Mouse (Mus musculus): ENCODE results near the gene Olfr984.

Gene Olfr984

GRCm38 (mm10) chr9:40114106-40114505 is at the start of gene Olfr984:
Olfr984 (minus strand) TSS chr9:40114206.
- WGBS = 89% methylated on average over 2 of the region's 2 CpGs

DNA sequence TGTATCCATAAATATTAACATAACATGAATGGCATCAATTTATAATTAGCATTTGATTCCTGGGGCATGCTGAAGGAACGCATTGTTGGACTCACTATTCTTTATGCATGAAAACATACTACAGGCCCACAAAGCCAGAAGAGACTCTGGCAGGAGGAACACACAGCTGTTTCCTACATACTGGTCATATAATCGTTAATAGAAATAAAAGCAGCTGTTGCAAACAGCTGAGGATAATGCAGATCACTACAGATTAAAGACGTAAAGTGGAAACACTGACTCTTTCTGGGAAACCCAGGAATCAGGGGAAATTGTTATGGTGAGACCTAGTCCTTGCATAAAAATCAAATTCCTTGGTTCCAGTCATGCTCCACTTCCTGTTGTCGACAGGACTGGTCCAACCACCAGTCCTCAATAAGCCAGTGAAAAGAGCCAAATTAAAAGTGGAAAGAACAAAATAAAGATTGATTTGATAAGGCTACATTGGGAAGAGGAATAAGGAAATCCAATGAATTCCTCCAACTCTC is 41.2 kb upstream of the Olfr984 start:
- 63% methylated on average over 4 of the region's 4 CpGs for WGBS

GRCm38 (mm10) chr9:40141544-40141943 is 27.5 kb upstream of the Olfr984 start:
- 54% methylated on average over 1 of the region's 1 CpGs for whole genome bisulfite sequencing

DNA sequence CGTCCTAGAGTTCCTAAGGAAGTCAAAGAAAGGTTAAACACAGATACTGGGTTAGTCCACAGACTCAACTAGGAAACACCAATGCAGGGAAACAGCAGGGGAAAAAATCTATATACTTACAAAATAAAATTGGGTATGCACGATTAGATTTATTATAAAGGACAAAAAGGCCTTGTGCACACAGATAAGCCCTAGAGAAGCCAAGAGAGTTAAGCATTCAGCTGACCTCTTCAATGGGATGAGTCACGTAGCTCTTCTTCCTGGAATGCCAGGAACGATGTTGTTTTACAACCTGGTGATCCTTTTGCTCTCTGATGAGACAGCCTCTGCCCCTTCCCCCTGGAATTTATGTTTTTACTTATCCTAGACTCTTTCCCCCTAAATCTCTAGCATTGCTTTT is 25.5 kb upstream of the Olfr984 start:
- 76% methylated on average over 4 of the region's 4 CpGs for WGBS

DNA sequence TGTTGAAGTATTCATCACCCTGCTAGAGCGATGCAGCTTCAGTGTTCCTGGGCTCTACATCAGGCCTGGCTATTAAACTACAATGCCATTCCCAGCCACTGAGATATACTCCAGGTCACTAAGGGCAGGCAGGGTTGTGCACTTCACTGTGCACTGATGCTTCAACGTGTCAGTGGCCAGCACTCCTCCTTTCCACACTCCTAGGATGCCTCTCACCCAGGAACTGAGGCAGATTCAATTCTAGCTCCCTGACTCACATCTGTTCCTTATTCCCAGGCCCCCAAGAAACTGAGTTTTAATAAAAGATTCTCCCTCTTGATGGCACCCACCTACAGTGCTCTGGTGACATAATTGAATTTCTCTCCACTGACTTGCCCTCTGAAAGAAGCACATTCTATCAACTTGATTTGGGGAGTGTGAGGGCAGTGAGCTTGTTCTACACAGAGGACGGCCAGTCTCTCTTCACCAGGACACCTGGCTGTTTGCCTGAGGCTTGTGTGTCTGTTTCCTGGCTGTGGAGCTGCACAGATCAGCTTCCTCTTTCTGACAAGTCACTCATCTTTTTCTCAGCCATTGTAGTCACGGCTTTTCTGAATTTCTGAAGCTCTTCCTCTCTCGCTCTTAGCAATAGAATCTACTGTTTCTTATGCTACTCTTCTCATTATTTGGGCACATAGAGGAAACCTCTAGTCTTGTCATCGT is 23.1 kb upstream of the Olfr984 start:
- WGBS = 85% methylated on average over 6 of the region's 6 CpGs

GRCm38 (mm10) chr9:40130556-40130955 is 16.6 kb upstream of the Olfr984 start:
- WGBS = 91% methylated on average over 1 of the region's 1 CpGs

GRCm38 (mm10) chr9:40130084-40130483 is 16.1 kb upstream of the Olfr984 start, which contains the start of gene Olfr985:
Olfr985 (minus strand) TSS chr9:40130184.
- WGBS = 90% methylated on average over 1 of the region's 1 CpGs

DNA sequence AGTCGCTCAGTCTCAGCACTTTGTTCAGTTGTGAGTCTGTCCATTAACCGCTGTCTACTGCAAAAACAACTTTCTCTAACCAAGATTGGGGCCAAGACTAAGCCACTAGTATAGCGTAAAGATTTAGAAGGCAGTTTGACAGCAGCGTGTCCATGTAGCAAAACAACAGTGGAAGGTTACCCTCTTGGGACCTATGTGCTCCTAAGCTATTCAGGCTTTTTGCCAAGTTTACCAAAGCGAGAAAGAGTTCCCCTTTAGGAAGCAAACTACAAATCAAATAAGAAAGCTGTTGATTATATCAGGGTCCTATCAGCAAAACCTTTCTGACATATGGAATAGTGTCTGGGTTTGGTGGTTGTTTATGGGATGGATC is 3.3 kb upstream of the Olfr984 start:
- 59% methylated on average over 5 of the region's 5 CpGs for WGBS

DNA sequence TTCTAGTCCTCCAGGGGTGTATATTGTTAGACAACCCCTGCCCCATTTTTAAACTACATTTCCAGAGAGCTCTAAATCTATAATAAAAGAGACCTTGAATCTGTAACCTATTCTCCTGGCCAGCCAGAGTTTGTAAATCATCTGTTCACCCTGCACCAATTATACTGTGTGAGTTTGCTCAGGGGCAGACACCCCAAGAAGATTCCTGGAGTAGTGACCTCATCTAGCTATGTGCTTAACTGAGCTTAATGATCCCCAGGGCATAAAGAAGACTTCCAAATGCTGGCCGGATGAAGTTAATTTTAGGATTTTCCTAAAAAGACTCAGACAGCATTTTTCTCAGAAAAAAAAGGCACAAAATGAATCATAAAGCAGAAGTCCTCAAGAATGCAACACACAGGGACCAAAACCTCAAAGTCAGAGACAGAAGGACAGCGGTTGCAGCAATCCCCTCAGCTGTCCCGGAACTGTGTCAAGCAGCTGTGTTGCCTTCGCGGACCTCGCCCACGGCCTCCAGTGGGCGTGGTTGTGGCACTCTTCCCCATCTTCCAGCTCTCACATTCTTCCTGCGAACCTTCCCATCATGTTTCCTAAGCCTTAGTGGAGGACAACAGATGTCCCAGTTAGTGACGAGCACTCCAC is 2.8 kb upstream of the Olfr984 start:
- 38% methylated on average over 10 of the region's 10 CpGs for WGBS

DNA sequence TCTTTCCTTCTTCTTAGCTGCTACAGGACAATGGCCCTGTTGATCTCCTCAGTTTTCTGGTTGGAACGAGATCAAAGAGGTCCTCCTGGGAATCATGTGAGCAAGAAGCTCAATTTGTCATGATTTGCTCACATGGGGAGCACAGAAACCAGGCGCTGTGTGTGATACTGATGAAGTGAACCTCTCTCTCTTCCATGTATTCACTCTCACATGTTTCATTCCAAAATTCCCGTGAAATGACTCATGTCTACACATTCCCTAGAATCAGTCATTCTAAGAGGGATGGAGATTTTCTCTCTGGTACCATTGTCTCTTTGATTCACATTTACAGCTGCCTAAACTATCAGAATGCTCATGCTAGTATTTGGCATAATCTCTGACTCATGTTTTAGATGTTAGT is 19.2 kb downstream of the Olfr984 start:
- 48% methylated on average over 3 of the region's 3 CpGs for WGBS

GRCm38 (mm10) chr9:40093495-40093894 is 20.5 kb downstream of the Olfr984 start, which contains the start of gene Olfr983:
Olfr983 (minus strand) TSS chr9:40093595.
- WGBS = 89% methylated on average over 2 of the region's 2 CpGs

- 61% methylated on average over 2 of the region's 2 CpGs for WGBS
Measured at GRCm38 (mm10) chr9:40073529-40073928, 40.5 kb downstream of the Olfr984 start, which contains the start of gene Olfr982. Olfr982 (plus strand) TSS chr9:40073829.

GRCm38 (mm10) chr9:40050138-40050537 is 63.9 kb downstream of the Olfr984 start:
- WGBS = 93% methylated on average over 19 of the region's 19 CpGs

Data from cerebral cortex, adult 2 months (tissue).